Mouse (Mus musculus) lung, postnatal 0 days (tissue): ENCODE results near the gene Olfr1344. TPM values are rescaled to one million over a fixed set of nuclear protein-coding genes. Genes with fewer than 3 reads are reported as not detected.
"Not testable (repeated sequence)": the region's sequence is repeated elsewhere in the genome, so short reads cannot be mapped to it uniquely, and the experiment has no call there.

Experiments used
- ATAC-seq: fragments of 200-750 bp; cut with Nextera tagmentation; 2 replicates; pipeline ENCODE4 v1.8.0; 2017; ENCODE audit warnings: moderate library complexity
- DNase-seq: peaks from one replicate; pipeline ENCODE4 v3.0.0-alpha.2; 2016; ENCODE audit warnings: low spot score
- H3K27ac ChIP-seq: fragments of 300-500 bp; sonication (generic); 2 replicates; pipeline ENCODE4 v1.5.1; 2014; ENCODE audit warnings: antibody characterized with exemption, mild to moderate bottlenecking, low read length, mixed read lengths
- H3K27me3 ChIP-seq: fragments of 300-500 bp; sonication (generic); replicated peaks from 2 replicates; pipeline ENCODE4 v1.6.1; 2014; ENCODE audit warnings: low read length, mixed read lengths; ENCODE audit not compliant: insufficient read depth
- H3K36me3 ChIP-seq: fragments of 300-500 bp; sonication (generic); 2 replicates; pipeline ENCODE4 v1.6.1; 2014; ENCODE audit warnings: low read length, mixed read lengths; ENCODE audit not compliant: insufficient read depth
- H3K4me1 ChIP-seq: fragments of 300-500 bp; sonication (generic); 2 replicates; pipeline ENCODE4 v1.6.1; 2014; ENCODE audit warnings: antibody characterized with exemption, low read depth, low read length, mixed read lengths; ENCODE audit not compliant: insufficient read depth
- H3K4me2 ChIP-seq: fragments of 300-500 bp; sonication (generic); replicated peaks from 2 replicates; pipeline ENCODE4 v1.6.1; 2014; ENCODE audit warnings: low read depth, mild to moderate bottlenecking, low read length, moderate library complexity, mixed read lengths
- H3K4me3 ChIP-seq: fragments of 300-500 bp; sonication (generic); 2 replicates; pipeline ENCODE4 v1.5.1; 2014; ENCODE audit warnings: low read depth, low read length
- H3K9ac ChIP-seq: fragments of 300-500 bp; sonication (generic); replicated peaks from 2 replicates; pipeline ENCODE4 v1.6.1; 2014; ENCODE audit warnings: low read depth, mild to moderate bottlenecking
- H3K9me3 ChIP-seq: fragments of 300-500 bp; sonication (generic); 2 replicates; pipeline ENCODE4 v1.6.1; 2016; ENCODE audit warnings: low read length, mixed read lengths
- CTCF ChIP-seq: IDR thresholded peaks from 2 replicates; pipeline ENCODE4 v1.5.1; 2016; ENCODE audit warnings: antibody characterized with exemption, mild to moderate bottlenecking
- EP300 ChIP-seq: IDR thresholded peaks from 2 replicates; pipeline ENCODE4 v1.6.1; 2016; ENCODE audit warnings: antibody characterized with exemption, mild to moderate bottlenecking, control low read depth
- WGBS: fragments of 180-500 bp; shearing (Covaris S2); extraction: QIAGEN DNeasy Blood & Tissue Kit; methylation state at CpG from one replicate; pipeline ENCODE4 v1.1.7; 2014; 5-methylcytosine and 5-hydroxymethylcytosine counted together
- polyA plus RNA-seq: library from polyadenylated mRNA; unstranded; fragments of >200 nt; fragmentation: Nextera tagmentation; extraction: Ambion mirVana; gene quantifications from 2 replicates; pipeline ENCODE4 v1.2.1, GENCODE M21; 2015

Gene Olfr1344
- polyA plus RNA-seq, 1 experiment from 2014 or later = not detected

DNA sequence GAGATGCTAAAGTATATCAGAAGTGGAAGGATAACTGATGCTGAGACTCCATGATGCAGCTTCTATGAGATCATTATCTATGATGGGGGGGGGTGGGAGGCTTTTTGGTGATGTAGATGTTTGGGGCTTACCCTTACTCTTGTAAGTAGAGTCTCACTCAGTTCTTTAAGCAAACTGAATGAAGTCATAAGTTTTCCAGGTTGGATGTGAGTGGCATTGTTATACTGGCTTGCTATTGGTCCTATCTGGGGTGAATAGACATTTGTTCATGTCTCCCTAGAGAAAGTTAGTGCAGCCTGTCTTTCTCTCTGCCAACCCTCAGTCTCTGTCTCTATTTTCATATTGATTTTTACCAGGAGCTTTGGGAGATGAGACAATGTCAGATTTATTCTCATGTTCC, 17.4 kb downstream of the Olfr1344 start, which contains the start of gene Olfr1336:
Gene Olfr1336, plus strand, starts transcription at position 301 of the 400 bp plus-strand sequence.
- no peak for ATAC-seq
- TF ChIP-seq CTCF = no peak
- TF ChIP-seq EP300 = no peak
- DNase-seq = no peak
- no peaks in the 10 kb centered on the region for H3K4me1 ChIP-seq
- no peak within 1 kb of the TSS for H3K4me2 ChIP-seq
- no peaks in the 10 kb centered on the region for H3K27me3 ChIP-seq
- no peak within 1 kb of the TSS for H3K9ac ChIP-seq
- no peaks in the 10 kb centered on the region for H3K36me3 ChIP-seq
- no peak within 1 kb of the TSS for H3K27ac ChIP-seq
- H3K9me3 ChIP-seq = no peaks in the 10 kb centered on the region
- no peak within 1 kb of the TSS for H3K4me3 ChIP-seq

GRCm38 (mm10) chr7:6456399-6456798, 17.9 kb downstream of the Olfr1344 start:
- no peaks in the 10 kb centered on the region for H3K4me1 ChIP-seq
- no peak for DNase-seq

DNA sequence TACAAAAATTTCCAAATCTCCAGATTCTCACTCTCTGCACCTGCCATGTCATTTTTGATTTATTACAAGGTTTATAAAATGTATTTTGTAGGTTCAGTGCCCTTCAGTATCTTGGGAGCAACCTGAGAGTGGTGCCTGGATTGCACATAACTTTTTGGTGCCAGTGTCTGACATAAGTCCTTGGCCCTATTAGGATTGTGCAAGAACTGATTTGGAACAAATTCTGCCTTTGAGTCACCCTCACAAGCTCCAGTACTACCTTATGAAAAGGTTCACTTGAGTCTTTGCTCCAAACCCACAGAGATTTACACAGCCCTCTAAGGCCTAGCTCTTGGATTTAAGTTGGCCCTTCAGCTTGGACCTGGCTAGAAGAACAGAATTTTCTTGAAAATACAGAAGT, 28.5 kb downstream of the Olfr1344 start, which contains the start of gene Olfr1346:
Gene Olfr1346, plus strand, starts transcription at position 151 of the 400 bp plus-strand sequence.
- ATAC-seq = no peak
- Histone ChIP-seq H3K4me2 (no peak within 1 kb of the TSS), H3K36me3 (no peaks in the 10 kb centered on the region), H3K9ac (no peak within 1 kb of the TSS), H3K9me3 (no peaks in the 10 kb centered on the region), H3K27me3 (no peaks in the 10 kb centered on the region), H3K4me3 (no peak within 1 kb of the TSS), H3K4me1 (no peaks in the 10 kb centered on the region), H3K27ac (no peak within 1 kb of the TSS)
- no peak for DNase-seq
- TF ChIP-seq CTCF = no peak
- no peak for TF ChIP-seq EP300

More at GRCm38 (mm10) chr7:6456399-6456798, 17.9 kb downstream of the Olfr1344 start:
- Histone ChIP-seq H3K4me3 (no peak overlapping the region), H3K27ac (no peak overlapping the region), H3K27me3 (no peaks in the 10 kb centered on the region), H3K36me3 (no peaks in the 10 kb centered on the region), H3K9me3 (no peaks in the 10 kb centered on the region), H3K9ac (no peak overlapping the region), H3K4me2 (no peak overlapping the region)
- TF ChIP-seq EP300 = no peak
- no peak for TF ChIP-seq CTCF
- WGBS = 46% methylated on average over 3 of the region's 3 CpGs
- ATAC-seq = no peak

GRCm38 (mm10) chr7:6477633-6478032, 39.1 kb downstream of the Olfr1344 start:
- H3K36me3 ChIP-seq, H3K4me3 ChIP-seq, H3K9me3 ChIP-seq, H3K4me1 ChIP-seq, H3K9ac ChIP-seq, H3K27ac ChIP-seq, DNase-seq, H3K27me3 ChIP-seq, H3K4me2 ChIP-seq, ATAC-seq: not testable (repeated sequence)
- WGBS = 63% methylated on average over 2 of the region's 2 CpGs

DNA sequence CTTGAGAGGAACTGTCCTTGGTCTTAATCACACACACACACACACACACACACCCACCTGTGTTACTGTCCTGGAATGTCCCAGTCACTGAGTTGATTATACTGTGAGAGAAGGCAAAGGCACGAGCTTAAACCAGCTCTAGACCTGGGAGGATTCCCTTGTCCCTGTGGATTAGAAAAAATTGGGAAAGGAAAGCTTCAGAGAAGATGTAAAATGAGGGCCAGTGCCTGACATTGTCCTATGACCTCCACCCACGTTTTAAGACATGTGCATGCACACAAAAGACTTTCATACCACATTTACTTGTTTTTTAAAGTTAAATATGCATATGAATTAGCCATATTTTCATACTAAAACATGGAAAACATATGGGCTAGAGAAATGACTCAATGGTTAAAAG, 48.4 kb downstream of the Olfr1344 start, which contains the start of gene Olfr5:
Gene Olfr5, minus strand, starts transcription at position 101 of the 400 bp plus-strand sequence.
- Histone ChIP-seq H3K9ac (no peak within 1 kb of the TSS), H3K9me3 (no peaks in the 10 kb centered on the region), H3K4me3 (no peak within 1 kb of the TSS), H3K4me2 (no peak within 1 kb of the TSS), H3K27me3 (no peaks in the 10 kb centered on the region), H3K27ac (no peak within 1 kb of the TSS), H3K4me1 (no peaks in the 10 kb centered on the region), H3K36me3 (no peaks in the 10 kb centered on the region)
- DNase-seq (no peak), ATAC-seq (no peak)
- no peak for TF ChIP-seq CTCF
- no peak for TF ChIP-seq EP300
- 11% methylated on average over 2 of the region's 2 CpGs for WGBS

Other genes with a start within 250 kb of the Olfr1344 start
- not detected in 2 replicates for gene Galp, start 241.6 kb upstream of the Olfr1344 start, polyA plus RNA-seq
- gene Zscan5b, start 216.4 kb upstream of the Olfr1344 start, polyA plus RNA-seq = not detected in 2 replicates
- not detected in 2 replicates for gene Epp13, start 186.0 kb upstream of the Olfr1344 start, polyA plus RNA-seq
- 4.7 and 5.5 TPM in 2 replicates for gene Zfp667, start 152.1 kb upstream of the Olfr1344 start, polyA plus RNA-seq
- gene Zfp583, start 107.4 kb upstream of the Olfr1344 start, polyA plus RNA-seq = 2.8 and 4.0 TPM in 2 replicates
- 0.18 and 0.21 TPM in 2 replicates for gene Gm3854, start 94.9 kb upstream of the Olfr1344 start, polyA plus RNA-seq
- 1.6 and 2.5 TPM in 2 replicates for gene Zfp78, start 75.4 kb upstream of the Olfr1344 start, polyA plus RNA-seq
- 5.0 and 5.3 TPM in 2 replicates for gene Zfp28, start 55.4 kb upstream of the Olfr1344 start, polyA plus RNA-seq
- gene Smim17, start 40.0 kb upstream of the Olfr1344 start, polyA plus RNA-seq = not detected in 2 replicates
- not detected in 2 replicates for gene Gm20715, start 28.4 kb upstream of the Olfr1344 start, polyA plus RNA-seq
- not detected in 2 replicates for gene Olfr1336, start 17.5 kb downstream of the Olfr1344 start, polyA plus RNA-seq
- gene Olfr1346, start 28.4 kb downstream of the Olfr1344 start, polyA plus RNA-seq = not detected in 2 replicates
- not detected in 2 replicates for gene Olfr5, start 48.3 kb downstream of the Olfr1344 start, polyA plus RNA-seq
- gene Olfr1347, start 61.1 kb downstream of the Olfr1344 start, polyA plus RNA-seq = not detected in 2 replicates
- not detected in 2 replicates for gene Olfr1348, start 70.1 kb downstream of the Olfr1344 start, polyA plus RNA-seq
- not detected in 2 replicates for gene Olfr1349, start 84.3 kb downstream of the Olfr1344 start, polyA plus RNA-seq
- not detected in 2 replicates for gene Olfr1350, start 126.2 kb downstream of the Olfr1344 start, polyA plus RNA-seq